In the genomic region with DNA sequence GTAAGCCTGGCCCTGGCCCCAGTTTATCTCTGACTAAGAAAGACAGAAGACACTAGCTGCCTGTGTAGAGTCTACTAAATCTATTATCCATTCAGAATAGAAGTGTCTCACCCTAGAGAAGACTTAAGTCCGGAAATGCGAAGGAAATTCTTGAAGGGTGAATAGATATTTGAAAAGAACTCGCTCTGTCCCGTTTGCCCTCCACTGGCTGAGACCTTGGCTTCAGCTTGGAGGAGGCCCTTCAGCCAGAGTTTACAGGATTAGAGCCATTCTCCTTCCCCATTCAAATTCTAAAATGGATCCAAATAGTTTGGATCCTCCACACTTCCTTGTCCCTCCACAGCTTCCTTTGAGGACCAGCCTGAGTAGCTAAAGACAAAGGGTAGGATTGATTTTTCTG, we compare ENCODE assay signal across 23 mouse cellular contexts. TPM values are rescaled to one million over a fixed set of nuclear protein-coding genes. Genes with fewer than 3 reads are reported as not detected.
"Had no signal": no experiment of that assay in that cellular context is flagged by ENCODE, and none has a peak within 500 bp of the region (broad histone marks: within the 10 kb centered on the region; RNA-seq: fewer than 3 reads in every experiment).

No protein-coding gene starts in this region.

- H3K9me3 ChIP-seq: lung, embryonic 15.5 days; neural tube, embryonic 13.5 days; neural tube, embryonic 15.5 days had no signal

- H3K36me3 ChIP-seq: lung, embryonic 15.5 days; neural tube, embryonic 13.5 days; neural tube, embryonic 15.5 days had no signal

- H3K27ac ChIP-seq: lung, embryonic 15.5 days; macrophage; neural tube, embryonic 13.5 days; neural tube, embryonic 15.5 days had no signal

- H3K4me3 ChIP-seq: lung, embryonic 15.5 days; megakaryocyte, embryonic 14.5 days; myocyte; neural tube, embryonic 13.5 days; neural tube, embryonic 15.5 days had no signal

- H3K4me1 ChIP-seq: lung, embryonic 15.5 days; megakaryocyte, embryonic 14.5 days; neural tube, embryonic 13.5 days; neural tube, embryonic 15.5 days had no signal

- H3K27me3 ChIP-seq: lung, embryonic 15.5 days; neural tube, embryonic 13.5 days; neural tube, embryonic 15.5 days had no signal

- DNase-seq: lung, adult 2 months; lung, postnatal 14 days; lung, postnatal 36 days; midbrain, embryonic 14.5 days; retina, postnatal 1 day; right cerebral cortex, adult 18-20 months; right cerebral cortex, postnatal 25 days; right cerebral cortex, postnatal 4 days; spleen, adult 18-20 months; thymus, adult 18-20 months; thymus, postnatal 14 days; thymus, postnatal 36 days had no signal

- ATAC-seq: lung, postnatal 0 days; midbrain, embryonic 16.5 days had no signal

- H3K4me2 ChIP-seq: lung, embryonic 15.5 days; midbrain, embryonic 11.5 days; neural tube, embryonic 13.5 days; neural tube, embryonic 15.5 days had no signal

- H3K9ac ChIP-seq: lung, embryonic 15.5 days; neural tube, embryonic 13.5 days; neural tube, embryonic 15.5 days had no signal

RNA-seq across cellular contexts. Expression of gene Fga, which starts 4.5 kb away (rescaled TPM):
- polyA plus RNA-seq: macrophage; midbrain, embryonic 11.5 days; midbrain, embryonic 16.5 days; myocyte; neural tube, embryonic 11.5 days; small intestine, adult 2 months had no signal

RNA-seq across cellular contexts. Expression of gene Fgb, which starts 19.3 kb away (rescaled TPM):
- polyA plus RNA-seq: macrophage; midbrain, embryonic 11.5 days; midbrain, embryonic 14.5 days; midbrain, embryonic 16.5 days; myocyte; small intestine, adult 2 months had no signal

RNA-seq across cellular contexts. Expression of gene Fgg, which starts 22.8 kb away (rescaled TPM):
- polyA plus RNA-seq: macrophage; midbrain, embryonic 11.5 days; midbrain, embryonic 14.5 days; midbrain, embryonic 16.5 days; myocyte; neural tube, embryonic 13.5 days; neural tube, embryonic 15.5 days; small intestine, adult 2 months had no signal
